Mouse (Mus musculus): ENCODE data around the gene St3gal6.

The St3gal6 gene

GRCm38 (mm10) chr16:58453820-58454219 lies 70.2 kb downstream of the St3gal6 start:
- in situ Hi-C loops (cut with MboI; ENCODE audit: unreplicated experiment in 2 of 2) = loop anchor here (5.0 to 25.0 kb wide), 6 partner anchors 159 to 1158 kb away; partner anchors contain the start of gene Crybg3 (in 2 of the 2)

DNA sequence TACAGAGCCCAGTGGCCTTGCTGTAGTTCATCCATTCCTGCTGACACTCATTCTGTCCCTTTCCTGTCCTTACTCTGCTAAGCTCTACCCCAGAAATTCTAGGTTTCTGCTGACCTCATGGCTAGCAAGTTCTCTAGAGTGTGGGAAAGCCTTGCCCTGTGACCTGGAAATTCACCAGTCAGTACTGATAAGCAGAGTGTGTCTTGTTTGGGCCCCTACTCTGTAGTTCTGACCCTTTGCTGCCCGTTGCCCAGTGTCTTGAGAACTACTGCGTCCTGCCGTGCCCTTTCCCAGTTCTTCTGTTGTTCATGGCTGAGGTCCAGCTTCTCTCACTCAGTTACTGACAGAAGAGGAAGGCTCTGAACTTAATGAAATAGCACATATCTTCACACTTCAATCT lies 70.9 kb downstream of the St3gal6 start:
- in situ Hi-C loops (cut with MboI; ENCODE audit: unreplicated experiment in 2 of 2) = loop anchor here (5.0 to 25.0 kb wide), 6 partner anchors 158 to 1159 kb away; partner anchors contain the start of gene Crybg3 (in 2 of the 2)

- in situ Hi-C loops (cut with MboI; ENCODE audit: unreplicated experiment in 2 of 2) = loop anchor here (5.0 to 25.0 kb wide), 6 partner anchors 157 to 1161 kb away; partner anchors contain the start of gene Crybg3 (in 2 of the 2)
These were observed 72.4 kb downstream of the St3gal6 start for GRCm38 (mm10) chr16:58451647-58452046.

DNA sequence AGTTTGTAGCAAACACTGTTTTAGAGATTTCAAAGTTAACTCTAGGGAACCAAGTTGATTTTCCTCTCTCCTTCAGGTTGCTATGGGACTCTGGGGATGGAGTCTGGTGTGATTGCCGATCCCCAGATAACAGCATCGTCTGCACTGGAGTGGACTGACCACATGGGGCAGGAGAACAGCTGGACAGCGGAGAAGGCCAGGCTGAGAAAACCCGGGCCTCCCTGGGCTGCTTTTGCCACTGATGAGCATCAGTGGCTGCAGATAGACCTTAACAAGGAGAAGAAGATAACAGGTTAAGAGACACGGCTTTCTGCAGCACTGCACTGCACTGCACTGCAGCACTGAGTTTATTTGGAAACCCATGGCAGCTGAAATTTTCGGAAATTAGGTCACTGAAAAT lies 73.4 kb downstream of the St3gal6 start:
- in situ Hi-C loops (cut with MboI; ENCODE audit: unreplicated experiment in 2 of 2) = loop anchor here (5.0 to 25.0 kb wide), 6 partner anchors 156 to 1162 kb away; partner anchors contain the start of gene Crybg3 (in 2 of the 2)

GRCm38 (mm10) chr16:58449073-58449472 lies 75.0 kb downstream of the St3gal6 start:
- in situ Hi-C loops (cut with MboI; ENCODE audit: unreplicated experiment in 2 of 2) = no loop called here

DNA sequence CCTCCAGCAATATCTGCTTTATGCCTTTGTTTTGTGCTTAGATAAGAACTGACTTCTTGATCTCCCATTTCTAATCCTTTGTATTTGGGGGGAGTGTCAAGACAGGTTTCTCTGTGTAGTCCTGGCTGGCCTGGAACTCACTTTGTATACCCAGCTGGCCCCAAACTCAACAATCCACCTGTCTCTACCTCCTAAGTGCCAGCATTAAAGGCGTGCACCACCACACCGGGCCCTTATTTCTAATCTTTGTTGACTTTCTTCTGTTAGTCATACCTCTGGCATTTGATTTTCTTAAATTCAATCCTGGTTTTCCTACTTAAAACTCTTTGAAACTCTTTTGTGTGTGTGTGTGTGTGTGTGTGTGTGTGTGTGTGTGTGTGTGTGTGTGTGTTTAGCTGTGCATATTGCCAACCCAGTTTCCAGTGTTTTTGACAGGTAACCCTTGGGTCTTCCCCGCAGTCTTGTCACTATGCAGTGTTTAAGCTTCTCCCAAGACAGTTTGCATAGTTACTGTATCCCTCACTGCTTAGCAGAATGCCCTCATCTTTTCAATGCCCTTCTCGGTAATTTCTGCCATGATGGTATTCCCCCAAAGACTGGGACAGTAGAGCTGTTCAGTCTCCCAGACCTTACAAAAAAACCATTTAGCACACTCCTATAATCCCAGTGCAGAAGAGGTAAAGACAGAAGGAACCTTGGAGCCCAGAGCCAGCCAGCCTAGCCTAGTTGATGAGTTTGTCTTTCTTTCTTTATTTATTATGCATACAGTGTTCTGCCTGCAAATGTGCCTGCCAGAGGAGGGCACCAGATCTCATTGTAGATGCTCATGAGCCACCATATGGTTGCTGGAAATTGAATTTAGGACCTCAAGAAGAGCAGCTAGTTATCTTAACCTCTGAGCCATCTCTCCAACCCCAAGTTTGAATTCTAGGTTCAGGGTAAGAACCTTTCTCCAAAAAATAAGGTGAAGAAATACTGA lies 77.5 kb downstream of the St3gal6 start:
- in situ Hi-C loops (cut with MboI; ENCODE audit: unreplicated experiment in 2 of 2) = no loop called here

- in situ Hi-C loops (cut with MboI; ENCODE audit: unreplicated experiment in 2 of 2) = no loop called here
These were observed 79.3 kb downstream of the St3gal6 start for GRCm38 (mm10) chr16:58444735-58445134.

DNA sequence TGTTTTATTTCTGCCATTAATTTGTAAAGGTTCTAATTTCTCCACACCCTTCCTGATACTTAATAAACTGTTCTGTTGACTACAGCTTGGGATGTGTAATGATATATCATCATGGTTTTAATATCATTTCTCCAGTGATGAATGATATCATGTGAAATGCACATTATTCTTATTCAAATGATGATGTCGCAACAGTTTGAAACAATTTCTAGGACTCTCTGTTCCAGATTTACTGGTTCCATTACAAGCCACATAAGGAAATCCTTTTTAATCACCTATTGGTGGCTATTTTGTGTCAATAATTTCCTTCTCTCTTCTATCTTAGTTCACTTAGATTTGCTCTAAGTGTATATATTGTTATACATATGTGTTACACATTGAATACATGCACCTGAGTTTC lies 91.7 kb downstream of the St3gal6 start:
- in situ Hi-C loops (cut with MboI; ENCODE audit: unreplicated experiment in 2 of 2) = no loop called here

DNA sequence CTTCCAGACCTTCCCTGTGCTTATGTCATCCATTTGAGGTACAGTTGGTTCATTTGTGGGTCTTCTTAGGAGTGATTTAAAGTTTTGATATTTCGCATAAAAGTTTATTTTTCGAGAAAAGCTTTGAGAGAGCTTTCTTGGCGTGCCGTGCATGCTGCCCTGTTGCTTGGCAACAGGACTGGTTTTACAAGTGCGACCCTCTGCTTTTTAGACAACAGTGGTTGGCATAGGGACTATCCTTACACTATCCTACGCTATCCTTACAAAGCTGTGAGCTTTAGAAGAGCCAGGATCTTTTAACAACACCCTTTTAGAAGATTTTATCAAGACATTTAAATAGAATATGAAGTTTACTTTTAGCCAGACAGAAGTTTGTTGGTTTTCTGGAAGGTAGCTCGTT lies 93.8 kb downstream of the St3gal6 start:
- in situ Hi-C loops (cut with MboI; ENCODE audit: unreplicated experiment in 2 of 2) = no loop called here

DNA sequence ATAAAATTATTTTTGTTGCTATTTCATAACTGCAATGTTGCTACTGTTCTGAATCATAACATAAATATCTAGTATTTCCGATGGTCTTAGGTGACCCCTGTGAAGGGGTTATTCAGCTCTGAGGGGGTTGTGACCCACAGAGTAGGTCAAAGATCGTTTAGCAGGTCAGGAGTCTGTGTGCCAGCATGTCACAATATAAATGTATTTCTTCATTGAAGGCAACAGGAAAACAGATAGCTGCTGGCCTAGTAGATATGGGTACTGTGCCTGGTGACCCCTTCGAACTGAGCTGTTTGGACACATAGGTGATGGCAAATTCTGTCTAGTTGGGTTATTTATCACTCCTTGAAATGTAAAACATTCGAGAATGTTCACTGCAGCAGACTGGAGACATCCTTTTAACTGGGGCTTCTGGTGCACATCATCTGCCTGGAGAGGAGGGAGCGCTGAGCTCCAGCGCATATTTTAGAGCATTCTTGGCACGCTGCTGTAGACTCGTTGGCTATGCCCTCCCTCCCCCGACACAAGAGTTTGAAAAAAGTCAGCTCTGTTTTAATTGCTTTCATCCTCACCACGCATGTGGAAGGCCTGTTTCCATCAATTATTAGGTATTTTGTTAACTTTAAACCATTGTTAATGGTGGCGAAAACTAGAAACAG lies 102.2 kb downstream of the St3gal6 start:
- in situ Hi-C loops (cut with MboI; ENCODE audit: unreplicated experiment in 2 of 2) = no loop called here
